Mouse (Mus musculus) spleen, adult 2 months (tissue): ENCODE data around the gene Daam2.

Experiments used
- CTCF ChIP-seq: fragments of 200-500 bp; IDR thresholded peaks from 2 replicates; pipeline ENCODE4 v1.5.1; 2011; ENCODE audit warnings: mild to moderate bottlenecking, inconsistent platforms; ENCODE audit not compliant: insufficient read depth, insufficient read length, insufficient replicate concordance; ENCODE audit errors: extremely low read depth
- POLR2A ChIP-seq: fragments of 200-500 bp; IDR thresholded peaks from 2 replicates; pipeline ENCODE4 v1.6.1; 2011; ENCODE audit warnings: low read depth, low read length, inconsistent platforms

DNA sequence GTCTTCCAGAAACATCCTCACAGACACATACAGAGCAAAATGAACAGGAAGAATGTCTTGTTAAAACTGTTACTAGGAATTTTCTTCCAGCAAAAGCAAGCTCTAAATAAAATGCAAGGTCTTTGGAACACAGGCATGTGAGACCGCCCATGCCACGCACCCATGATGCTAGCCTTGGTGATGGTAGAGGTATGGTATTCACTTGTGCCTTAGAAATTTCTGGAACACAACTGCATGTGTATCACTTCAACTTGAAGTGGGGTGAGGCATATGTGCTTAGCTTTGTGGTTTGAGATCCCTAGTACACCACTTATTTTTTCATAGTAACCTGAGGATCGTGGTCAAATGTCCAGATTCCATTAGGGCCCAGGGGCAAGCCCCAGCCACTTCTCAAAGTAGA is 13.2 kb upstream of the Daam2 start:
- TF ChIP-seq CTCF (no peak), POLR2A (no peak)
